Mouse (Mus musculus) midbrain, embryonic 15.5 days (tissue): Measurements from ENCODE around the gene Fezf1. TPM values are rescaled to one million over a fixed set of nuclear protein-coding genes. Genes with fewer than 3 reads are reported as not detected.

Experiments used
- ATAC-seq: fragments of 200-750 bp; cut with Nextera tagmentation; replicated peaks from 2 replicates; pipeline ENCODE4 v1.8.0; 2017; ENCODE audit warnings: moderate TSS enrichment
- H3K27ac ChIP-seq: fragments of 300-500 bp; sonication (generic); 2 replicates; pipeline ENCODE4 v1.5.1; 2015; ENCODE audit warnings: mild to moderate bottlenecking, inconsistent platforms
- H3K27me3 ChIP-seq: fragments of 300-500 bp; sonication (generic); replicated peaks from 2 replicates; pipeline ENCODE4 v1.6.1; 2015; ENCODE audit warnings: inconsistent platforms
- H3K36me3 ChIP-seq: fragments of 300-500 bp; sonication (generic); replicated peaks from 2 replicates; pipeline ENCODE4 v1.6.1; 2015; ENCODE audit warnings: inconsistent platforms
- H3K4me1 ChIP-seq: fragments of 300-500 bp; sonication (generic); 2 replicates; pipeline ENCODE4 v1.6.1; 2015; ENCODE audit warnings: inconsistent platforms
- H3K4me2 ChIP-seq: fragments of 300-500 bp; sonication (generic); 2 replicates; pipeline ENCODE4 v1.6.1; 2015; ENCODE audit warnings: inconsistent platforms, mild to moderate bottlenecking, moderate library complexity
- H3K4me3 ChIP-seq: fragments of 300-500 bp; sonication (generic); 2 replicates; pipeline ENCODE4 v1.5.1; 2015; ENCODE audit warnings: mild to moderate bottlenecking, inconsistent platforms
- H3K9ac ChIP-seq: fragments of 300-500 bp; sonication (generic); 2 replicates; pipeline ENCODE4 v1.6.1; 2015; ENCODE audit warnings: mild to moderate bottlenecking, inconsistent platforms
- H3K9me3 ChIP-seq: fragments of 300-500 bp; sonication (generic); 2 replicates; pipeline ENCODE4 v1.6.1; 2016; ENCODE audit warnings: inconsistent platforms
- WGBS: fragments of 180-500 bp; shearing (Covaris S2); methylation state at CpG from one replicate; pipeline ENCODE4 v1.1.7; 2015; ENCODE audit warnings: mixed read lengths; 5-methylcytosine and 5-hydroxymethylcytosine counted together
- polyA plus RNA-seq: library from polyadenylated mRNA; unstranded; fragments of >200 nt; fragmentation: Nextera tagmentation; extraction: Ambion mirVana; gene quantifications from 2 replicates; pipeline ENCODE4 v1.2.1, GENCODE M21; 2015

Gene Fezf1
- polyA plus RNA-seq, 1 experiment from 2014 or later, result 6.3 TPM

GRCm38 (mm10) chr6:23245545-23246011 lies 2.6 kb downstream of the Fezf1 start:
- no peak for ATAC-seq
- Histone ChIP-seq H3K4me2 (no peak overlapping the region), H3K4me3 (no peak overlapping the region), H3K27me3 (peaks cover 82% of the 10 kb centered on the region), H3K9ac (no peak overlapping the region), H3K4me1 (peaks cover 17% of the 10 kb centered on the region), H3K36me3 (no peaks in the 10 kb centered on the region), H3K9me3 (no peaks in the 10 kb centered on the region), H3K27ac (no peak overlapping the region)
- WGBS, result 2% methylated on average over 23 of the region's 23 CpGs

DNA sequence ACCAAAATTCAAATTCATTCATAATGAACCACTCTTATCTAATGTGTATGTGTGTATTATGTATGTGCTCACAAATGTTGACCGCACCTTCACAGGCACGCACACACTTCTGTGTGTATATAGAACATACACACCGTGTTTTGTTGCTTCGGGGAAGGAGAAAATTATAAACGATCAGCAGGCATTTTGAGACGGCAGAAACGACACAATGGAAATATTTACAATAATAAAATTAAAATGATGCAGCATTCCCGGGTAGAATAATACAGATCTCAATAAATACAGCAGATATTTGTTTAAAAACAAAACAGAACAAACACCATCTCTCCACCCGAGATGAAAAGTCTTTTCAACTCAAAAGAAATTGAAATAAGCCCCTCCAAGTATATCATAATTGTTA lies 3.0 kb downstream of the Fezf1 start:
- Histone ChIP-seq H3K9me3 (no peaks in the 10 kb centered on the region), H3K4me1 (peaks cover 17% of the 10 kb centered on the region), H3K27ac (no peak overlapping the region), H3K4me3 (no peak overlapping the region), H3K4me2 (no peak overlapping the region), H3K27me3 (peaks cover 77% of the 10 kb centered on the region), H3K9ac (no peak overlapping the region), H3K36me3 (no peaks in the 10 kb centered on the region)
- ATAC-seq, result no peak
- 17% methylated on average over 9 of the region's 9 CpGs for WGBS

DNA sequence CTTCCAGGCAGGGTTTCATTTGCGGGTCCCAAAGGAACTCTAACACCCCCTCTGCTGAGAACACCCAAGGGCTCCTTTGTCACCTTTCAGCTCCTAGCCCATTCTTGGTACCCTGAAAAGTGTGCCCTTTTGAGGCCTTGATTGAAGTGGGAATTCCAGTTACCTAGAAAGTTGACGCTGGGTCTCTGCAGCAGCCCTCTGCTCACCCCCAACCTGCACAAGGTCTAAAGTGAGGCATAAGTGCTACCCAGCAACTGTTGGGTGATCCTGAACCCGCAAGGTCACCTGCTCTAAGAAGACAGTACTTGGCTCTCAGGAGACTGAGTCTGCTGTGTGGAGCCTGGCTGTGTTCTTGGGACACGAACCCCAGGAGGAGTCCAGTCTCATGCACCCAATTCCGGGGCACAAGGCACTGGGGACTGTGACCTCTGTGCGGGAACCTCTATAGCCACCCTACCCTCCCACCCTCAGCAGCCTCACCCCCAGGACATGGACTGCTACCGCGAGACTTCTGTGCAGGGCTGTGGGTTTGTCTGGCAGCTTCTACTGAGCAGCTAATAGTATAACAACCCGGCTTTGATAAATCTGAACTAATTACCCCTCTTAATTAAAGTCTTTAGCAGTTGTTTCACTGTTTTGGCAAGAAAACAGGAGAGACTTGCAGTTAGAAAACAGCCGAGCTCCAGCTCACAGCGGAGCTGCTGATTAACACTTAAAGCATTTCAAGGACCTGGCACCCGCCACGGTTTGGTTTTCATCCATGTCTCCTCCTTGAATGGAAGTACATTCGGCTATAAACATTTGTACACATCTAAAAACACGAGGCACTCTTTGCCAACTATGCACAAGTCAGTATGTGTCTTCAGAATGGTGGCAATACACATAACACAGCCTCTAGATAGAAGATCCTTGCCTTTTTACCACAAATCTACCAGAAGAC lies 4.1 kb downstream of the Fezf1 start:
- H3K4me2 ChIP-seq, result no peak overlapping the region
- peaks cover 77% of the 10 kb centered on the region for H3K27me3 ChIP-seq
- ATAC-seq, result peak; percentile 37; the same call in 1 of the 2 replicates
- H3K9me3 ChIP-seq, result no peaks in the 10 kb centered on the region
- no peak overlapping the region for H3K9ac ChIP-seq
- H3K36me3 ChIP-seq, result no peaks in the 10 kb centered on the region
- peaks cover 10% of the 10 kb centered on the region; the same call in 1 of the 2 replicates for H3K4me1 ChIP-seq
- WGBS, result 5% methylated on average over 15 of the region's 15 CpGs
- no peak overlapping the region for H3K27ac ChIP-seq
- no peak overlapping the region for H3K4me3 ChIP-seq

GRCm38 (mm10) chr6:23211499-23211898 lies 36.7 kb downstream of the Fezf1 start:
- Histone ChIP-seq H3K4me3 (no peak overlapping the region), H3K4me2 (no peak overlapping the region), H3K27ac (no peak overlapping the region), H3K4me1 (no peaks in the 10 kb centered on the region), H3K9ac (no peak overlapping the region), H3K36me3 (no peaks in the 10 kb centered on the region), H3K9me3 (no peaks in the 10 kb centered on the region), H3K27me3 (no peaks in the 10 kb centered on the region)
- no peak for ATAC-seq
- WGBS, result 29% methylated on average over 3 of the region's 3 CpGs

DNA sequence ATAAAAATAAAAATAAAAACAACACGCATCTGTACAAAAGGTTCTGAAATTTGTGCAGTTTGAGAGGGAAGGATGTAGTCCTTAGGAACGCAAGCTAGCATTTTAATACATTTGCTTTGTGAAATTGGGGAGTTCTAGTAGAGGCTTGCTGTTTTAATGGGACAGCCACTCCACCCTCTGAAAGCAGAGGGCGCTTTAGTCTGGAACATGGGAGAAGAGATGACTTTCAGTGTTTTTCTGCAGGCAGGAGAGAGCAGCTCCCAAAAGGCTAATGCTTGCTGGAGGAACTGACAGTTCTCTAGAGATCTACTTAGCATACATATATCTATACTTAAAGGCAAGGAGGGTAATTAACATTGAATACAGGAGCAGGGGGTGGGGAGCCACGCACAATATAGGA lies 40.4 kb downstream of the Fezf1 start:
- 61% methylated on average over 4 of the region's 4 CpGs for WGBS
- Histone ChIP-seq H3K9me3 (no peaks in the 10 kb centered on the region), H3K9ac (no peak overlapping the region), H3K4me3 (no peak overlapping the region), H3K4me1 (no peaks in the 10 kb centered on the region), H3K4me2 (no peak overlapping the region), H3K36me3 (no peaks in the 10 kb centered on the region), H3K27me3 (no peaks in the 10 kb centered on the region), H3K27ac (no peak overlapping the region)
- ATAC-seq, result no peak

GRCm38 (mm10) chr6:23202630-23203029 lies 45.5 kb downstream of the Fezf1 start:
- Histone ChIP-seq H3K4me1 (no peaks in the 10 kb centered on the region), H3K4me2 (no peak overlapping the region), H3K27me3 (no peaks in the 10 kb centered on the region), H3K9ac (no peak overlapping the region), H3K27ac (no peak overlapping the region), H3K4me3 (no peak overlapping the region), H3K36me3 (no peaks in the 10 kb centered on the region), H3K9me3 (no peaks in the 10 kb centered on the region)
- ATAC-seq, result no peak
- WGBS, result 82% methylated on average over 11 of the region's 11 CpGs

Other genes starting within 250 kb of the Fezf1 start
- 0.26 and 0.53 TPM in 2 replicates for gene Aass, start 115.4 kb downstream of the Fezf1 start, polyA plus RNA-seq